Mouse (Mus musculus) kidney, adult 11 months (tissue): ENCODE measurements around the gene Rbm5.

Experiments used
- DNase-seq: peaks from one replicate; pipeline ENCODE4 v3.0.0; 2022

The Rbm5 gene

DNA sequence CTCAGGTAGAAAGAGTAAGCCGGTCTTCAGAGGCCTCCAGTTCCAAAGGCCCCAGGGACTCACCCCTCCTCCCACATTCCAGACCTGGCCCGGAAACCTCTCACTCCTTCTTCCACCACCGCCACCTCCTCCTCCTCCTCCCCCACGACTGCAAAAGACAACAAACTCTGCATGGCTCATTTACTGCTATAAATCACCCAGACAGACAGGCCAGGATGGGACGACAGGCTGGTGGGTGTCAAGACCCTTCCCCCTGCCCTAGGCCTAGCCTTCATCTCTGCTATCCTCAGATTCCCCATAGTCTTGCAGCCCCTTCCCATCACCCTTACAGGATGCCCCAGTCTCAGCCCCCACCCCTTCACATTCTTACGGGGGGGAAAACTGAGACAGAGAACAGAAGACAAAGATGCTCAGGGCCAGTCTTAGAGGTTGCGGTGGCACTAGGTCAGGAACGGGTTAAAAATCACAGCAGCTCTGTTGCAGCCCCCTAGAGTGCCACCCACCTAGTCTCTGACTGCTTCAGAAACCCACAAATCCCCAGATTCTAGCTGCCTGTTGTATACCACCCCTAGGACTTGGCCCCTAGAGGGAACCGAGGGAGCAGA, 71.3 kb downstream of the Rbm5 start:
- DNase-seq, result peak; percentile 51

DNA sequence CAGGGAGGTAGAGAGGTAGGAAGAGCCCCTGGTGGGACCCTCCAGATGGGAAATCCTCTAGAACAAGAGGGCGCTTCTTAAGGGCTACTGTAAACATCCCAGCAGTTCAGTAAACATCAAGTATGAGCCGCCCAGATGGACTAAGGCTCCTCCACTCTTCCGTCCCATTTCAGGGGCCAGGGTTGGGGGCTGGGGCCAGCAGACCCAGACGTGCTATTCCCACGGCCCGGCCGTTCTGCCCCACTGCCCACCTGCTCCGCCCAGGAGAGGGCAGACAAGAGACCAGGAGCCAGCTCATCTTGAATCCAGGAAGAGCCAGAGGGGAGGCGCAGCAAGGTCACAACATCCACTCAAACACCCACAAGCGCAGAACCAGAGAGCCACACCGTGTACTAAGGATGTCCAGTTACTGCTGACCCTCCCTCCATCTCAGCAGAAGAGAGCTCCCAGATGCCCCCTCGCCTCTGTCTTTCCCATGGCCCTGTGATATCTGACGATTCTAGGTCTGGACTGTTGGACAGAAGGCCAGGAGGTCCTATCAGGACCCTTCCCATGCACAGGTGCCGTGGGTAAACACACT, 72.1 kb downstream of the Rbm5 start:
- peak; percentile 58 for DNase-seq

DNA sequence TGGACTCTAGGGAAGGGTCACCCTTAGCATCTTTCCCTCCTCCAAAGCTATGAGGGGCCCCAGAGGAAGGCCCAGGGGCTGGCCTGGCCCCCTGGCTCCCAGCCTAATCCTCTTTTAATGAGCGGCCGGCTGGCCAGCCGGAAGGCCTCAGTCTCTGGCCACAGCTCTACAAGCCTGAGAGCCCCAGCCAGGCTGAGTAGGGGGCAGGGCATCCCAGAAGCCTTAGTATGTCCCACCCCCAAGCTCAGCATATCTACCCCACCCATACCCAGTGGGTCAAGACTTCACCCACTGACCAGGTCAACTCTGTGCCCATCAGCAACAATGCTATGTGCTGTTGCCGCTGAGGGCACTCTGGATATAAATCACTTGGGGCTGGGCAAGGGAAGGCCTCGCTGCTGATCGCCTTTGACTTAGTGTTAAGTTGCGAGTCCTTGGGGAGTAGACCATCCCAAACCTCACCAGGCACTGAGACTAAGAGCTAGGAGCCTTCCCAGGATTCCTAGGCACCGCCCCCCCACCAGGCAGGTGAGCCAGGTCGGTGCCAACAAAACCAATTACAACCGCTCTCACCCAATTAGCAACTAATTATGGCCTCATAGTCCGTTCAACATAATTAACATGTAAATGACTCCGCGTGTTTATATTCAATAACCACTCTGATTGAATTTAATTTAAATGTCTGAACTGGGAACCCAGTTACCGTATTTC, 72.8 kb downstream of the Rbm5 start:
- no peak for DNase-seq

DNA sequence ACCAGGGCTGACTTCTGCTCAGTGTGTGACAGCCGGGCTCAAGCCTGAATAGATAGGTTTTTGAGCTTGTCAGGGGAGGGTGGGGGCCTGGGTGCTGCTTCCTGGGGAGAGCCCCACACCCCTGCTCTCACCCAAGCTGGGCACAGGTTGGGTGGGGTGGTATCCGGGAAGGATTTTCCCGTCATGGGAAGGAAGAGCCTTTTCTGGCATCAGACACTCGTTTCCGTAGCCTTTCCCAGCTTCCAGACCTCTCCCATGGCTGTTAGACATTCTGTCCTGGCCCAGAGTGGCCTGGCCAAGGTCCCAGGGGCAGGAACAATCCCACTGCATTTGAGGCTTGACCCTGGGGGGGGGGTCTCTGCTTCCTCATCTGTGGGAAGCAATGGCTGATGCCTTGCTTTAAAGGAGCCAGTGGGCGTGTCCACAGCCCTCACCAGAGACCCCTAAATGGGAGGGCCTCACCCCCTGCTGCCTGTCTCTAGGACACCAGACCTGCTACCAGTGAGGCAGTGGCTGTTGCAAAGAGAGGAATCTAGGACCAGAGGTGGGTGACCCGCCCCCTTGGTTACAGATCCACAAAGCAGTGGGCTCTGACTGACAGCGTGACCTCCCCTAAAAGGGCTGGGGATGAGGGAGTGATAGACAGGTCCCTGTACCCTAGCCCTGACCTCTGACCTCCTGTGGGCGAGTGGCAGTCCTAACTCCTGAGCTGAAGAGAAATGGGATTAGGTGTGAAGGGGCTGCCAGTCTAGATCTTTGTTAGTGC, 73.8 kb downstream of the Rbm5 start:
- DNase-seq, result peak; percentile 53

DNA sequence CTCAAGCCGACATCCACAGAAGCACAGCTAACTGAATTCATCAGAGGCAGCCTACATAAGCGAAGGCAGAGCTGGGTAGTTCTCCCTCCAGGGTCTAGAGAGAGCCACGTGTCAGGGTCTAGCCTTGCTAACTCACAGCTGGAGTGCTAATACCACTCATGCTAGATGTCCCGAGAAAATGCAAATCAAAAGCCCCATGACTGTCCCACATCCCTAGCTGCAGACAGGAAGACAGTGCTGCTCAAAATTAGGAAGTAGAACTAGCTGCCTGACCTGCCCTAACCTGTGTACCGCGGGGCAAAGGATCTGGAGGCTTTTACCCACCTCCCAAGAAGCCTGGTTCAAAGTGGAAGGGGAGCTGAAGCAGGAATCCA, 74.7 kb downstream of the Rbm5 start:
- DNase-seq, result no peak

DNA sequence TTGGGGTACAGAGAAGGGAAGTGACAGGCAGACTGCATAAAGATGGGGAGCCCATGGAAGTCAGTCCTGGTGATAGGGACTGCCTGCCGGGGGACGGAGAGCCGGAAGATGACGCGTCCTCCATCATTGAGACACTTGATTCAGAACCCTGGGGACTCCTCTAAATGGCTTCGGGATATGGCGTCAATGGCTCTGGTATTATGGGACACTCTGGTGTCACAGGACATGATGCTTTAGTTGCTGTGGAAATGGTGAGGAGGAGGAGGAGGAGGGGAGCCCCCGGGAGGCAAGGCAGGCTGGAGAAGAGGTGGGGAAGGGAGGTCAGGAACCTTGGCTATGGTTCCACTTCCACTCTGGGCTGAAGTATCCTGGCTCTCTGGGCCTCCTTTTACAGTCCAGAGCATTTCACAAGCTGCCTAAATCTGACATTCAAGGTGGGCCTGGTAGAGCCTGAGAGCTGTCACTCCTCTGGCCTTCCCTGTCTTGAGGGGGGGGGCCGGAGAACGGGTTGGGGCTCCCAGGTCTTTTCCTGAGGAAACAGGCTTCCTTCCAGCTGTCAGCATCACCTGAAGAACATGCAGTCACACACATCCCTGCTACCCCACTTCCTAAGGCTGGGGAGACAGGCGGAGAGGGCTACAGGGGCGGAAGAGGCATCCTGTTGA, 75.2 kb downstream of the Rbm5 start:
- DNase-seq, result peak; percentile 58

DNA sequence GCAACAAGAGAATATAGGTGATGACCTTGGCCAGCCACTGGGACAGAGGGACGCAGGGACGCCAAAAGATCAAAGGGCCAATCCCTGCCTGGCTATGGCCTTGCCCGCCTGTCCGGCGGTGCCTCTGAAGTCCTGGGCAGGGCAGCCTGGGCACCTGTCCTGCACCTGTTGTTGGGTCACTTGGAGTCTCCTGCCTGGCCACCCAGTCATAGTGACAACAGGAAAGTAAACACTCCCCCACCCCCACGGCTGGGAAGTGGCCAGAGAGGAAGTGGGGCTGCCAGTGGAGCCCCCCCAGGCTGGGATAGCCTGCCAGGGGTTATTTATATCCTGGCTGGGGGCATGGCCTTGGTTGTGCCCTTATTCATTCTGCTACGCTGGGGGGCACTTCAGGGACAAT, 76.2 kb downstream of the Rbm5 start:
- no peak for DNase-seq

DNA sequence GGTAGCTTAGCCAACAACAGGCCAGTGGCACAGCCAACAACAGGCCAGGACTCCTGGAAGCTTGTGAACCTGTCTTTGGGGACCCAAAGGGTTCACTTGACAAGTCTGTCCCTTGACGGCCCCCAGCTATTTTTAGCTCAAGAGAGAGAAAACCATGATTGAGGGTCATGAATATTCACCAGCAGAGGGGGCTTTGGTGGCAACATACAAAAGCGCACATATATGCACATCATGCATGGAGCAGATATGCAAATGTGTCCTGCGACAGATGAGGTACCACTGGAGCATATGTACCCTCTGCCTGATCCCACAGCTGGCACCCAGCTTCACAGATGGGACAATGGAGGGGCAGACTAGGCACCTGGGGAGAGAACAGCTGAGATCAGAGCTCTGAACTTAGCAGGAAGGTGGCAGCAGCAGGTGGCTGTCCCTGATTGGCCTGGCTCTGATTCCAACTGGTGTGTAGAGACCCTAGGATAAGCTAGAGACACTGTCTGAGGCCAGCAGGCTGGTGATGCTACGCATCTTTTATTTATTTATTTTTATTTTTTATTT, 77.3 kb downstream of the Rbm5 start:
- no peak for DNase-seq

DNA sequence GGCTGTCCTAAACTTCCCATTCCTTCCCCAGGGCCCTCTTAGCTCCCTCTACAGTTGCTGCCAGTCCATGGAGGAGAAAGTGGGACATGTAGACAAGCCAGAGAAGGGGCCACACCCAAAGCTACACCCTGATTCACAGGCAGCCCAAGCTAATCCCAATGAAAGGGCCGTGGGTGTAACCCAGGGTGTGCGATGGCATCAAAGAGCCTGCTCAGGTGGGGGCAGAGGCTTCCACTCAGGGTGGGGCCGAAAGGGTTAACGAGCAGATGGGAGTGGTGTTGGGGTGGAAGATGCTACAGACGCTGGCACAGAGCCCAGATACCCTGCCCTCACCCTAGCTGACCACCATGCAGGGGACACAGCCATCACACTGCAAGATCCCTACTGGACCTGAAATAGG, 78.0 kb downstream of the Rbm5 start:
- no peak for DNase-seq

DNA sequence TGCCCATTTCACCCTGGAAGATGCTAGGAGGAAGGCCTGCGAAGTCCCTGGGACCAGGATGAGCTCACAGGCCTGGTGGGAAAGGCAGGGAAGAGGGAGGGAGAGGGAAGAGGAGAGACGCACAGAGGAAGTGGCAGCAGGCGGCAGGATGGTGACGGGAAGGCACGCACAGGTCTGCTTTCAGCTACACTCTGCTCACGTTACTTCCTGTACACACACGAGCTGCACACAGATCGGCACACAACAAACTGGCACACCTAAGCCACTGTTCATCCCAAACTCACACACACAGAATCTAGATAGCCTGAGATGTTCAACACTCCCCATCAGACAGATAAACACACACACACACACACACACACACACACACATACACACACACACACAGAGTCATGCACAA, 80.4 kb downstream of the Rbm5 start:
- DNase-seq, result no peak
